Mouse (Mus musculus) liver, postnatal 0 days (tissue): Measurements from ENCODE around the gene Cdca7.

ENCODE experiments used
- CTCF ChIP-seq: sonication (generic); IDR thresholded peaks from 2 replicates; pipeline ENCODE4 v1.5.1; 2016; ENCODE audit warnings: antibody characterized with exemption, low read depth
- EP300 ChIP-seq: IDR thresholded peaks from 2 replicates; pipeline ENCODE4 v1.6.1; 2016; ENCODE audit warnings: antibody characterized with exemption, low read depth, mild to moderate bottlenecking

GRCm38 (mm10) chr2:72507855-72508635 is 32.1 kb downstream of the Cdca7 start:
- TF ChIP-seq EP300 (no peak), CTCF (no peak)
